Mouse (Mus musculus) limb, embryonic 13.5 days (tissue): Measurements from ENCODE around the gene Smarca4. TPM values are rescaled to one million over a fixed set of nuclear protein-coding genes. Genes with fewer than 3 reads are reported as not detected.

ENCODE experiments used
- ATAC-seq: fragments of 200-750 bp; cut with Nextera tagmentation; 2 replicates; pipeline ENCODE4 v1.8.0; 2017; ENCODE audit warnings: low read depth, moderate number of reproducible peaks, moderate TSS enrichment; ENCODE audit not compliant: low FRiP score
- H3K27ac ChIP-seq: fragments of 300-500 bp; sonication (generic); 2 replicates; pipeline ENCODE4 v1.5.1; 2015; ENCODE audit warnings: inconsistent platforms, mild to moderate bottlenecking, moderate library complexity
- H3K27me3 ChIP-seq: fragments of 300-500 bp; sonication (generic); 2 replicates; pipeline ENCODE4 v1.6.1; 2015; ENCODE audit warnings: mild to moderate bottlenecking, inconsistent platforms
- H3K36me3 ChIP-seq: fragments of 300-500 bp; sonication (generic); 2 replicates; pipeline ENCODE4 v1.6.1; 2015; ENCODE audit warnings: inconsistent platforms, mild to moderate bottlenecking, moderate library complexity
- H3K4me1 ChIP-seq: fragments of 300-500 bp; sonication (generic); 2 replicates; pipeline ENCODE4 v1.6.1; 2015; ENCODE audit warnings: inconsistent platforms
- H3K4me2 ChIP-seq: fragments of 300-500 bp; sonication (generic); replicated peaks from 2 replicates; pipeline ENCODE4 v1.6.1; 2015; ENCODE audit warnings: inconsistent platforms, mild to moderate bottlenecking, moderate library complexity
- H3K4me3 ChIP-seq: fragments of 300-500 bp; sonication (generic); 2 replicates; pipeline ENCODE4 v1.5.1; 2015; ENCODE audit warnings: moderate library complexity, mild to moderate bottlenecking, inconsistent platforms
- H3K9ac ChIP-seq: fragments of 300-500 bp; sonication (generic); 2 replicates; pipeline ENCODE4 v1.6.1; 2015; ENCODE audit warnings: mild to moderate bottlenecking, inconsistent platforms
- H3K9me3 ChIP-seq: fragments of 300-500 bp; sonication (generic); 2 replicates; pipeline ENCODE4 v1.6.1; 2016; ENCODE audit warnings: inconsistent platforms
- WGBS: fragments of 180-500 bp; shearing (Covaris S2); methylation state at CpG from one replicate; pipeline ENCODE4 v1.1.7; 2015; 5-methylcytosine and 5-hydroxymethylcytosine counted together
- polyA plus RNA-seq: library from polyadenylated mRNA; unstranded; fragments of >200 nt; fragmentation: Nextera tagmentation; extraction: Ambion mirVana; gene quantifications from 2 replicates; pipeline ENCODE4 v1.2.1, GENCODE M21; 2015

Smarca4 gene
- polyA plus RNA-seq, 1 experiment from 2014 or later: 99.5 TPM

DNA sequence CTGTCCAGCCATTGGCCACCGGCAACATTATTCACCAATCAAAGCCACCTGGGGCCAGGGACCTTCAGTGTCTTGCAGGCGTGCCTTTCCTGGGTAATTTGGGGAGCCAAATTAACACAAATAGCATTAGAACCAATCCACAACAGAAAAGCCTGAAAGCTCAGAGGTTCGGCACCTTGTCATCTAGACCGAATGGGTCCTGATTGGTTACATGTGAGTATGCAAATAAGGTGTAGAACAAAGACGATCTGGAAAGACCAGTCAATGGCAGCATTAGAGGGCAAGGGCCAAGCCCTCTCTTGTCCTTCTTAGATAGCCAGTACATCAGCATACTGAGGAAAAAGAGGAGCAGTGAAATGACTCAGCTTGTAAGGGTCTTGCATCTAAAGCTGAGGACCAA, 10.1 kb upstream of the Smarca4 start:
- H3K27me3 ChIP-seq: no peaks in the 10 kb centered on the region
- no peaks in the 10 kb centered on the region for H3K36me3 ChIP-seq
- H3K4me3 ChIP-seq: no peak overlapping the region
- H3K4me1 ChIP-seq: no peaks in the 10 kb centered on the region
- H3K9me3 ChIP-seq: no peaks in the 10 kb centered on the region
- 79% methylated on average over 5 of the region's 5 CpGs for WGBS
- ATAC-seq: no peak
- H3K4me2 ChIP-seq: no peak overlapping the region
- H3K9ac ChIP-seq: no peak overlapping the region
- H3K27ac ChIP-seq: no peak overlapping the region

- Histone ChIP-seq H3K4me3 (no peak overlapping the region), H3K27me3 (no peaks in the 10 kb centered on the region), H3K4me1 (no peaks in the 10 kb centered on the region), H3K4me2 (no peak overlapping the region), H3K9me3 (no peaks in the 10 kb centered on the region), H3K9ac (no peak overlapping the region), H3K27ac (no peak overlapping the region), H3K36me3 (no peaks in the 10 kb centered on the region)
- ATAC-seq: no peak
- 78% methylated on average over 1 of the region's 1 CpGs for WGBS
Observed at GRCm38 (mm10) chr9:21606648-21607047, 9.3 kb upstream of the Smarca4 start.

GRCm38 (mm10) chr9:21609861-21610260, 6.1 kb upstream of the Smarca4 start:
- no peaks in the 10 kb centered on the region for H3K9me3 ChIP-seq
- ATAC-seq: no peak
- H3K4me2 ChIP-seq: no peak overlapping the region
- H3K4me1 ChIP-seq: peaks cover 2% of the 10 kb centered on the region; the same call in 1 of the 2 replicates
- H3K9ac ChIP-seq: no peak overlapping the region
- WGBS: 93% methylated on average over 1 of the region's 1 CpGs
- H3K27me3 ChIP-seq: no peaks in the 10 kb centered on the region
- no peaks in the 10 kb centered on the region for H3K36me3 ChIP-seq
- no peak overlapping the region for H3K27ac ChIP-seq
- H3K4me3 ChIP-seq: no peak overlapping the region

DNA sequence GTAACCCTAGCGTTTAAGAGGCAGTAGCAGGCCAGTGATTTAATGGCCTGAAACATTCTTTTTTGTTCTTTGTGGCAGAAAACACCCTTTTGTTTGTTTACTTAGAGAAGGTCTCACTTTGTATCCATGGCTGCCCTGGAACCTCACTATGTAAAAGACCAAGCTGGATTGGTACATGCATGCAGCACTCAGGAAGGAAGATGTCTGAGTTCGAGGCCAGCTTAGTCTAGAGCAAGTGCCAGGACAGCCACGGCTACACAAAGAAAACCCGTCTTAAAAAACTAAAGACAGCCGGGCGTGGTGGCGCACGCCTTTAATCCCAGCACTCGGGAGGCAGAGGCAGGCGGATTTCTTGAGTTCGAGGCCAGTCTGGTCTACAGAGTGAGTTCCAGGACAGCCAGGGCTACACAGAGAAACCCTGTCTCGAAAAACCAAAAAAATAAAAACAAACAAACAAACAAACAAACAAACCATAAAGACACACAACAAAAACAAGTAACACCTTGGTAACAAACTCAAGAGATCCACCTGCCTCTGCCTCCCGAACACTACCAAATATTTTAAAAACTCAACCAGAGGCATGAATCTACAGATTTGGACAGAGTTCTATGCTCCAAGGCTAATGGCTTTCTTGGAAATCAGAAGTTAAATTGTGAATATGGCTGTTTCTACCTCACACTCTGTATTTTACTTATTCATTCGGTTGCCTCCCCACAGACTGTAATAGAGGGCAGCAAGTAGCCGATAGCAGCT, 929 bp upstream of the Smarca4 start:
- no peak for ATAC-seq
- Histone ChIP-seq H3K27ac (peak overlapping the region; percentile 97), H3K4me3 (peak overlapping the region; percentile 71), H3K4me2 (peak overlapping the region; percentile 80), H3K9ac (peak overlapping the region; percentile 82), H3K27me3 (no peaks in the 10 kb centered on the region), H3K4me1 (peaks cover 24% of the 10 kb centered on the region), H3K9me3 (no peaks in the 10 kb centered on the region), H3K36me3 (peaks cover 8% of the 10 kb centered on the region; the same call in 1 of the 2 replicates)
- WGBS: 75% methylated on average over 15 of the region's 15 CpGs

DNA sequence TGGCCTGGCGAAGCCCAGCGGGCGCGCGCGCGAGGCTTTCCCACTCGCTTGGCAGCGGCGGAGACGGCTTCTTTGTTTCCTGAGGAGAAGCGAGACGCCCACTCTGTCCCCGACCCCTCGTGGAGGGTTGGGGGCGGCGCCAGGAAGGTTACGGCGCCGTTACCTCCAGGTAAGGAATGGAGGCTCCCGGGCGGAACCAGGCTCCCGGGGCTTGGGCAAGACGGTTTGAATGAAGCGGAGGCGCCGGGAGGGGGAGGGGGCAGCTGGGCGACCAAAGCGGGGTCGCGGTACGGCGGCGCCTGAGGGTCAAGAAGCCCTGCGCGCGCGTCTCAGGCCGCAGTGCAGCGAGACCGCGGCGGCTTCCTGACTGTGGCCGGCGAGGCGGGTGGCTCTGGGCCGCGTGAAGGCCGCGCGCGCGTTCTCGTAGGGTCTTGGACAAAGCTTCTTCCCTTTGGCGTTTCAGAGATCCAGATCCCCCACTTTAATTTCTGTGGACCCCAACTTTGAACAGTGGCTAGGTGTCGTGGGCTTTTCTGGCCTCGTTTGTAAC, 338 bp downstream of the Smarca4 start:
- peak overlapping the region; percentile 80 for H3K4me2 ChIP-seq
- H3K4me3 ChIP-seq: peak overlapping the region; percentile 71
- no peaks in the 10 kb centered on the region for H3K9me3 ChIP-seq
- under 1% methylated on average over 57 of the region's 57 CpGs for WGBS
- ATAC-seq: peak; percentile 80
- peak overlapping the region; percentile 97 for H3K27ac ChIP-seq
- peaks cover 9% of the 10 kb centered on the region; the same call in 1 of the 2 replicates for H3K36me3 ChIP-seq
- peak overlapping the region; percentile 86 for H3K9ac ChIP-seq
- H3K4me1 ChIP-seq: peaks cover 24% of the 10 kb centered on the region
- no peaks in the 10 kb centered on the region for H3K27me3 ChIP-seq

DNA sequence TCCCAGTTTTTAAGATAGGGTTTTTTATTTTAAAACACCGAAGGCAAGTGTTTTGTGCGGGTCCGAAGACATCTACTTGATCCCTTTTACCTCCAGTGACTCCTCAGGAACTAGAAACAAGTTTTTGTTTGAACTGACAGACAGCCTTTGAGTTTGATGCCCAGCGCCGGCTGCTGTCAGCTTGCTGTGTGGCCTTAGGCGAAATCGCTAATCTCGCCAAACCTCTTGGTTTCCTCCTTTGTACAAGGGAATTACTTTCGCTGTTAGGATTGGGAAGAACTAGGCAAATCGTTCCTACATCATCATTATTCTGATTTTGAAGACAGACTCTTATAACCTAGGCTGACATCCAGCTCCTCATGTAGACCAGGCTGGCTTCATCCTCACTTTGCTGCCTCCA, 1.1 kb downstream of the Smarca4 start:
- H3K4me1 ChIP-seq: peaks cover 24% of the 10 kb centered on the region
- H3K9ac ChIP-seq: peak overlapping the region; percentile 86
- H3K27me3 ChIP-seq: no peaks in the 10 kb centered on the region
- no peak for ATAC-seq
- 13% methylated on average over 10 of the region's 10 CpGs for WGBS
- peak overlapping the region; percentile 71 for H3K4me3 ChIP-seq
- no peaks in the 10 kb centered on the region for H3K9me3 ChIP-seq
- H3K27ac ChIP-seq: peak overlapping the region; percentile 97
- H3K4me2 ChIP-seq: peak overlapping the region; percentile 80
- H3K36me3 ChIP-seq: peaks cover 12% of the 10 kb centered on the region; the same call in 1 of the 2 replicates

DNA sequence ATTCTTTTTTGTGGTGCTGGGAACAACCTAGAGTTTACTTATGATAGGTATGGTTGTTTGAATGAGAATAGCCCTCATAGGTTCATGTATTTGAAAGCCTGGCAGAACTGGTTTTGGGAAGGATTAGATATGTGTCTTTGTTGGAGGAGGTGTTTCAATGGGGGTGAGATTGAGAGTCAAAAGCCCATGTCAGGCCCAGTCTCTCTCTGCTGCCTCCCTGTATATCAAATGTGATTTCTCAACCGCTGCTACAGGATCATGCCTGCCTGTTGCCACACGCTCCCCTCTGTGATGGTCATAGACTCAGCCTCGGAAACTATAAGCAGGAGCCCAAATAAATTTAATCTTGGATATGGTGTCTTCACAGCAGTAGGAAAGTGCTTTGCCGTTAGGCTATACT, 4.3 kb downstream of the Smarca4 start:
- H3K9ac ChIP-seq: no peak overlapping the region
- no peak overlapping the region for H3K4me3 ChIP-seq
- H3K9me3 ChIP-seq: no peaks in the 10 kb centered on the region
- H3K4me2 ChIP-seq: no peak overlapping the region
- ATAC-seq: no peak
- no peaks in the 10 kb centered on the region for H3K27me3 ChIP-seq
- peaks cover 23% of the 10 kb centered on the region for H3K36me3 ChIP-seq
- H3K4me1 ChIP-seq: peaks cover 19% of the 10 kb centered on the region
- no peak overlapping the region for H3K27ac ChIP-seq
- 91% methylated on average over 4 of the region's 4 CpGs for WGBS

DNA sequence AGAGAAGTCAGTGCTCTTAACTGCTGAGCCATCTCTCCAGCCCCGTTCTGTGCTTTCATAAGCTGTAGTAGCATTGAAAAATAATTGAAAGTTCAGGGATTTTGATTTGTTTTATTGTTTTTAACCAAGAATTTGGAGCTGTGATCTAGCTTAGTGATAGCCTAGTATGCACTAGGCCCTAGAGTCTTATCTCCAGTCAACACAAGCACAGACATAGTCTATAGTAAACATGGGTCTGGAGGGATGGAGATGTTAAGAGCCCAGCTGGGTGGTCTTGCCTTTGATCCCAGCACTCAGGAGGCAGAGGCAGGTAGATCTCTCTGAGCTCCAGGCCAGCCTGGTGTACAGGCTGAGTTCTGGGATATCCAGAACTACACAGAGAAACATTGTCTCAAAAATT, 6.7 kb downstream of the Smarca4 start:
- Histone ChIP-seq H3K27ac (no peak overlapping the region), H3K4me3 (no peak overlapping the region), H3K36me3 (peaks cover 23% of the 10 kb centered on the region), H3K4me1 (peaks cover 13% of the 10 kb centered on the region), H3K9me3 (no peaks in the 10 kb centered on the region), H3K27me3 (no peaks in the 10 kb centered on the region), H3K9ac (no peak overlapping the region), H3K4me2 (no peak overlapping the region)
- ATAC-seq: no peak
- WGBS: 87% methylated on average over 1 of the region's 1 CpGs

- 92% methylated on average over 10 of the region's 10 CpGs for WGBS
- Histone ChIP-seq H3K4me1 (no peaks in the 10 kb centered on the region), H3K9ac (no peak overlapping the region), H3K36me3 (peaks cover 19% of the 10 kb centered on the region), H3K4me3 (no peak overlapping the region), H3K27ac (no peak overlapping the region), H3K9me3 (no peaks in the 10 kb centered on the region), H3K27me3 (no peaks in the 10 kb centered on the region), H3K4me2 (no peak overlapping the region)
- no peak for ATAC-seq
Observed at GRCm38 (mm10) chr9:21625342-21626339, 9.7 kb downstream of the Smarca4 start.

- H3K4me1 ChIP-seq: no peaks in the 10 kb centered on the region
- ATAC-seq: no peak
- H3K9me3 ChIP-seq: no peaks in the 10 kb centered on the region
- no peaks in the 10 kb centered on the region for H3K27me3 ChIP-seq
- H3K36me3 ChIP-seq: peaks cover 22% of the 10 kb centered on the region
- no peak overlapping the region for H3K4me3 ChIP-seq
- H3K4me2 ChIP-seq: no peak overlapping the region
- no peak overlapping the region for H3K9ac ChIP-seq
- no peak overlapping the region for H3K27ac ChIP-seq
Observed at GRCm38 (mm10) chr9:21626571-21626970, 10.6 kb downstream of the Smarca4 start.

DNA sequence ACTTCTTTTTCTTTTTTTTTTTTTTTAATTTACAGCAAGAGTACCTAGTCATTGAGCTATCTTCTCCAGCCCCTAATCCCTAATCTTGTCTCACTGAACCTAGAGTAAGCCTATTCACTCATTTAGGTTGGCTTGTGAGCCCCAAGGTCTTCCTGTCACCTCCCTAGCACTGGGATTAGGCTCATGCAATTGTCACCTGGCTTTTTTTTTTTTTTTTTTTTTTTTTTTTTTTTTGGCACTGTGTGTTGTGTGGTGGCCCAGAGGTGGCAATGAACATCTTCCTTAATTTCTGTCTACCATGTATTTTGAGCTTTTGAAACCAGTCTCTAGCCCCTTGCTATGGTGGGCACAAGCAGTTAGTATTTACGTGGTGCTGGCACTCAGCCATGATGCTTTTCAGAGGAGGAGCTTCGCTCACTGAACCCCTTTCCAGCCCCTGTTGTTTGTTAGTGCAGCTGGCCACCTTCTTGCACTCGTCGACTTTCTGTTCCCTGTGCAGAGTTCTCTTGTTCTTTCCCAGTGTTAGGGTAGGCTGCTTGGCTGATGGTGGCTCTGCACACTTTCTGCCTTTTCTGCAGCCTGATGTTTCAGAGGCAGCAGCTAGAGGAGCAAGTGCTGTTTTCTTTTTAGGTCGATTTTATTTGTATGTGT, 11.3 kb downstream of the Smarca4 start:
- Histone ChIP-seq H3K9me3 (no peaks in the 10 kb centered on the region), H3K4me3 (no peak overlapping the region), H3K36me3 (peaks cover 22% of the 10 kb centered on the region), H3K4me1 (no peaks in the 10 kb centered on the region), H3K27me3 (no peaks in the 10 kb centered on the region), H3K4me2 (no peak overlapping the region), H3K27ac (no peak overlapping the region), H3K9ac (no peak overlapping the region)
- 76% methylated on average over 5 of the region's 5 CpGs for WGBS
- ATAC-seq: no peak
